Mouse (Mus musculus): ENCODE data around the gene Ms4a8a.
"Not testable (repeated sequence)": the region's sequence is repeated elsewhere in the genome, so short reads cannot be mapped to it uniquely, and the experiment has no call there.

Ms4a8a gene

DNA sequence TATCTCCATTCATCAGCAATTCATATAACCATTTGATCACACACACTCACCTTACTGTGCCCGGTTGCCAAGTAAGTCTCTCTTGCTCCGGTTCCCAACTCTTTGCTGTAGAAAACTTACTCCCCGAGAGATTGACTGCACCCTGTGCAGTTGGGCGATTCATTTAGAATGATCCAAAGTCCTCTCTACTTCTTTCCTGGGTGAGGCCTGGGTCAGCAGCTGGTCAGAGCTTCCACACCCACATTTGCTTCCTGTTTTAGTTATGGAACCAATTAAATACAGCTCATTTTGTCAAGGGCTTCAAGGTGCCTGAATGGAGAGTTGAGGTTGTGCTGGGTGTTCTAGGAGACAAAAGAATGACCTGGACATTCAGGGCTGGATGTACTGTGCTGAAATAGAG, at the start of gene Ms4a8a:
TSS of gene Ms4a8a (minus strand) at position 169 of the 400 bp plus-strand sequence.
- no peak for DNase-seq (ENCODE audit: low spot score in 2 of 2)

DNA sequence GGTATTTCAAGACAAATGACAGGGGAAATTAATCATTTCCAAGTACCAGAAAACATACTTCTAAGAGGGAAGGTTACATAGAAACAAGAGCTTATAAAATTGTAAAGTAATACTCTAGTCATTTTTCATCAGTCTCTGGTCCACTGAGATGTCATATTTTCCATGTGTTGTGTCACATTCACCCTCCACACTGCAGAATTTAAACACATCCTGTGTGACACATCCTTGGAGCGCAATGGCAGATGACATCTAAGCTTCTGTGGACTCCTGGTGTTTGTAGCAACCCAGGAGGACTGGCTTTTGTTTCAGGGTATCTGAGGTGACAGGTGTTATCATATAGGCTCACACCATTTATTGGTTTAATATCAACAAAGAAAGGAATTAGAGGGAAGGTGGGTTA, 48.8 kb upstream of the Ms4a8a start:
- DNase-seq (ENCODE audit: low spot score in 2 of 2) = no peak

DNA sequence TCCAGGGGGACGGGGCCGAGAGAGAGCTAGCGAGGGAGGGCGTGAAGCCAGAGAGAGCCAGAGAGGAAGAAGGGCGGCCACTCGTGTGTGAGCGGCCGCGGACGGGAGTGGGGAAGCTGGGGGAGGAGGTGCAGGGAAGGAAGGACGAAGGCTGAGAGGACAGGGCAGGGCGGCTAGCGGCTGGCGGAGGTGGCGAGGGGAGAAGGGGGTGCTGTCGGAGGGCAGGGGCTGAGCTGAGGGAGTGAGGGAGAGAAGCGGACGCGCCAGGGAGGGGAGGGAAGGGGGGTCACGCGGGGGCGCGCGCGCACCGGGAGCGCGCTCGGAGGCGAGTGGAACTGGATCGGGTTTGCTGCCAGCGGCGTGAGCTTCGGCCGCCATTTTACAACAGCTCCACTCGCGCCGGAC, 40.1 kb upstream of the Ms4a8a start:
- not testable (repeated sequence) for DNase-seq (ENCODE audit: low spot score in 2 of 2)

GRCm38 (mm10) chr19:11119338-11119737, 38.4 kb upstream of the Ms4a8a start:
- no peak for DNase-seq (ENCODE audit: low spot score in 2 of 2)

DNA sequence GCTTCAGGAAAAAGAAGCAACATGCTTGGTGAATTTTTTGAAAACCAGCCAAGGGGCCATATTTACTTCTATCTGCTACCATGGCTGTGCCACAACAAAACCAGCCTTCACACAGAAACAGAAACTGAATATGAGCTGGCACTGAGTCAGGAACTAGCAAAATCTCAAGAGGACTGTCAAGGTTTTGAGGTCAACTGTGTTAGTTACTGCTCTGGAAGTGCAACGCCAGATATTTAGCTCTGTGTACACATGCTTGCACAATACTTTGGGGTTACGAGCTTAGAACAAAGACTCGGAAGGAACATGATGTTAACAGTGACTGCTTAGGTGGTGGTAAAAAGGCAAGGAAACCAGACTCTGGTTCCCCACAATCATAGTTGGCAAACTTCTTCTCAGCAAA, 26.8 kb upstream of the Ms4a8a start:
- DNase-seq (ENCODE audit: low spot score in 2 of 2) = no peak

GRCm38 (mm10) chr19:11101880-11102279, 21.0 kb upstream of the Ms4a8a start:
- no peak for DNase-seq (ENCODE audit: low spot score in 2 of 2)

- no peak for DNase-seq (ENCODE audit: low spot score in 2 of 2)
Observed at GRCm38 (mm10) chr19:11098401-11098800, 17.5 kb upstream of the Ms4a8a start.

- DNase-seq (ENCODE audit: low spot score in 2 of 2) = not testable (repeated sequence)
Observed at GRCm38 (mm10) chr19:11092131-11092530, 11.2 kb upstream of the Ms4a8a start.

DNA sequence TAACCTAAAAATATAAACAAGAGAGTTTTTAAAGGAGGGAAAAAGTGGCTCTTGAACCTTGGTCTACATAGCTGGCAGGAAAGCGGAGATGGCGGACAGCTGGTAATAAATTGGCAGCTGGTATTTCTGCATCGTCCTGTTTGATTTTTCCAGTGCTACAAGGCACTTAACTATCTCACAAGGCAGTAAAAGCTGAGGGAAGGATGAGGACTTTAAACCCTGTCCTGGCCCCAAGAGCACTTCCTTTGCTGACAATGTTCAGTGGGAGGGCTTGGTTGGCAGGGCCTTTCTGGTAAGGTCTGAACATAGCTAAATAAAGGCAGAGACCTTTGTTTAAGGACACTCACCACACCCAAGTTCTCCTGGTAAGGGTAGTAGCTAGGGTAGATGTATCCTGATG, 10.5 kb downstream of the Ms4a8a start:
- DNase-seq (ENCODE audit: low spot score in 2 of 2) = no peak

DNA sequence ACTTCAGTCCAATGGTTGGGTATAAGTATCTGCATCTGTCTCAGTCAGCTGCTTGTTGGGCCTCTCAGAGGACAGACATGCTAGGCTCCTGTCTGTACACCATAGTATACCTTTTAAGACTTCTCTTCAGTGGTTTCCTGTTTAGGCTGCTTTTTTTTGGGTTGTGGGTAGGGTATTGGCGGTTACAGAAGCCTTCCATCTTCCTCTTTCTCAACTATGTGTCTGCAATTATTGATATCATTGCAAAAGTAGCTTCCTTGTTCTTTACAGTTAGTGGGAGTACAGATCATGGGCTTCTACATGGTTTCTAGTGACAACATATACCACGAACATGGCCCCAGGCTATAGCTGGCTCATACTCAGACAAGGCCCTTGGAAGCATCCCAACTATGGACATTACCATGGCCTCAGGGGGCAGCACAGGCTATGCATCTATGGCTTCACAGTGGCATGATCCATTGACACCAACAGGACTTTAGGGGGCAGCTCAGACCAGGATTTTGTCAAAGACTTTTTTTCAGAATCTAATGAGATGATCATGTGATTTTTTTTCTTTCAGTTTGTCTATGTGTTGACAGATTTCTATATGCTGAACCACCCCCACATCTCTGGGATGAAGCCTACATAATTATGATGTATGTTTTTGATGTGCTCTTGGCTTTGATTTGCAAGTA, 15.6 kb downstream of the Ms4a8a start:
- DNase-seq (ENCODE audit: low spot score in 2 of 2) = no peak

GRCm38 (mm10) chr19:11060900-11061299, 20.0 kb downstream of the Ms4a8a start:
- DNase-seq (ENCODE audit: low spot score in 2 of 2) = no peak

DNA sequence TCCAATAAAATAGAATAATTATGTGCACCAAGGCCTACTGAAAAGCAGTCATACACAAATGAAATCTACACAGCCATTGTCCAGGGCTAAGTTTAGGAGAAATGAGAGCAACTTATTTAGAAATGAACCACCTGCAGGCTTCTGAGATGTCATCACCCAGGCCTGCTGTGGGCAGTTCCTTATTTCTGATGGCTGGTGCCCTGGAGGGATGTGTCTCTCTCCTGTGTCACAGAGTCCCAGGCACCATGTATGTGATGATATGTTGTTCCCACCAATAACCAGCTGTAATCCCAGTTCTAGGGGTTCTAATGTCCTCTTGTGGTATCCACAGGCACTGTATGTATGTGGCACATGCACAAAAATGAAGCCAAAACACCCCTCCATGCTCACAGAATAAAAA, 20.9 kb downstream of the Ms4a8a start:
- DNase-seq (ENCODE audit: low spot score in 2 of 2) = no peak

DNA sequence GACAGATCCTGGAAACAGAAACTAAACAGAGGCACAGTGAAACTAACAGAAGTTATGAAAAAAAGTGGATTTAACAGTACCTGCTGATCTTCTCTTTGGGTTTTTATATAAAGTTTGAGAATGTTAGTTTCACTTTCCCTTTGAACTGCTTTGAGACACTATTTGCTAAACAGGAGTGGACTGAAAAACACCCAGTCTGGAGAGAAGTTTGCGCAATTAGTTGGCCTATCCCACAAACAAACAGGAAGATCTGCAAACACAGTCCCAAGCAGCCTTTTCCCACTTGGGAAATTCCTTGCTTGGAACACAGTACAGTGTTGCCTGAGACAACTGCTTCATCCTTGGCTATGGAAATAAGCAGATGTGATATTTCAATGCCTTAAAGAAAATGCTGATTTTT, 25.2 kb downstream of the Ms4a8a start:
- DNase-seq (ENCODE audit: low spot score in 2 of 2) = not testable (repeated sequence)

DNA sequence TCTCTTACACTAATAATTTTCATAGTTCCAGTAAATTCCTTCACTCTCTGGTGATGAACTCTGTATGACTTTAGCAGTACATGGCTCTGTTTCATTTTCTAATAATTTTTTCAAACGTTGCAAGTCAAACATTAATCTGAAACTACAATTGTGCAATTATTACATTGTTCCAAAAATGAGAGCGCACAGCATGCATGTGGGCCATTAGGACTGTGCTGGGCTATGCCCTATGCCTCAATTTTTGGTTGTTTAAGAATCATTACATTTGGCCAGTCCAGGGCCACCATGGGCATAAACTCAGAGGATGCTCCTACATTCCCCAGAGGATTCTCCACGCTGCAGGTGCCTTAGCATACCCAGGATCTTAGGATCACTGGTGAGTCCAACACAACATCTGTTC, 27.6 kb downstream of the Ms4a8a start:
- DNase-seq (ENCODE audit: low spot score in 2 of 2) = no peak

- DNase-seq (ENCODE audit: low spot score in 2 of 2) = no peak
Observed at GRCm38 (mm10) chr19:11052877-11053276, 28.0 kb downstream of the Ms4a8a start.

DNA sequence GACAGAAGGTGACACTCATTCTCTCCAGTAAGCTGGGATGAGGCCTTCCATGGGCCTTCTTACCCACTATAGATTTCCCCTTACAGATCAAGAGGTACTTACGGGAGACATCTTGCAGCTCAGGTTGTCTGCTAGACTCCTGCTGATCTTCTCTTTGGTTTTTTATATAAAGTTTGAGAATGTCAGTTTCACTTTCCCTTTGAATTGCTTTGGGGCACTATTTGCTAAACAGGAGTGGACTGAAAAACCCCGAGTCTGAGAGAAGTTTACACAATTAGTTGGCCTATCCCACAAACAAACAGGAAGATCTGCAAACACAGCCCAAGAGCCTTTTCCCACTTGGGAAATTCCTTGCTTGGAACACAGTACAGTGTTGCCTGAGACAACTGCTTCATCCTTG, 30.6 kb downstream of the Ms4a8a start:
- no peak for DNase-seq (ENCODE audit: low spot score in 2 of 2)

- DNase-seq (ENCODE audit: low spot score in 2 of 2) = no peak
Observed at GRCm38 (mm10) chr19:11049426-11049825, 31.5 kb downstream of the Ms4a8a start.

DNA sequence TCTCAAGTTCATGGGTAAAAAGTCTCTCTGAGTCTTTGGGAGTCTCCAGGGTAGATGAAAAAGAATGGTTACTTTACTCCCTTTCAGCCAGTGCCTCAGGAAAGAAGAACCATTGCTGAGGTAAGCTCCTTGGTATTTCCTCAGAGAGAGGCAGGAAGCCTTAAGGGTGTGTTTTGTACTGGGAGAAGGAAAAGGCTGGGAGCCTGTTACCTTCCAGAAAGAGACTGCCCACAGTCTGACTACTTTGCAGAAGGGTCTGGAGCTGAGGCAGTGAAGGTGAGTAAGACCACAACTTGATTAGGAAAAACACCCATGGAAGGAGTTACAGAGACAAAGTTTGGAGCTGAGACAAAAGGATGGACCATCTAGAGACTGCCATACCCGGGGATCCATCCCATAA, 32.4 kb downstream of the Ms4a8a start:
- no peak for DNase-seq (ENCODE audit: low spot score in 2 of 2)

- DNase-seq (ENCODE audit: low spot score in 2 of 2) = no peak
Observed at GRCm38 (mm10) chr19:11048009-11048408, 32.9 kb downstream of the Ms4a8a start.

- peak in 1 of 2 experiments; percentile 50 for DNase-seq (ENCODE audit: low spot score in 2 of 2)
Observed at GRCm38 (mm10) chr19:11044996-11045711, 35.7 kb downstream of the Ms4a8a start.

- DNase-seq (ENCODE audit: low spot score in 2 of 2) = no peak
Observed at GRCm38 (mm10) chr19:11044671-11044995, 36.3 kb downstream of the Ms4a8a start.

DNA sequence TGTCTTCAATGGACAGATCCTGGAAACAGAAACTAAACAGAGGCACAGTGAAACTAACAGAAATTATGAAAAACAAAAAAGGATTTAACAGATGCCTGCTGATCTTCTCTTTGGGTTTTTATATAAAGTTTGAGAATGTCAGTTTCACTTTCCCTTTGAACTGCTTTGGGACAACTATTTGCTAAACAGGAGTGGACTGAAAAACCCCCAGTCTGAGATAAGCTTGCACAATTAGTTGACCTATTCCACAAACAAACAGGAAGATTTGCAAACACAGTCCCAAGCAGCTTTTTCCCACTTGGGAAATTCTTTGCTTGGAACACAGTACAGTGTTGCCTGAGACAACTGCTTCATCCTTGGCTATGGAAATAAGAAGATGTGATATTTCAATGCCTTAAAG, 43.3 kb downstream of the Ms4a8a start:
- DNase-seq (ENCODE audit: low spot score in 2 of 2) = no peak

- DNase-seq (ENCODE audit: low spot score in 2 of 2) = no peak
Observed at GRCm38 (mm10) chr19:11022382-11022781, 58.5 kb downstream of the Ms4a8a start.

- no peak for DNase-seq (ENCODE audit: low spot score in 2 of 2)
Observed at GRCm38 (mm10) chr19:11017891-11018290, 63.0 kb downstream of the Ms4a8a start, which contains the start of gene Ms4a18. Ms4a18 (minus strand) TSS chr19:11018031.
